Mouse (Mus musculus): ENCODE results near the gene Rps6kl1. TPM values are rescaled to one million over a fixed set of nuclear protein-coding genes. Genes with fewer than 3 reads are reported as not detected.

Gene Rps6kl1
- total and polyA plus RNA-seq, 2 experiments, result 0.28 to 0.48 TPM

DNA sequence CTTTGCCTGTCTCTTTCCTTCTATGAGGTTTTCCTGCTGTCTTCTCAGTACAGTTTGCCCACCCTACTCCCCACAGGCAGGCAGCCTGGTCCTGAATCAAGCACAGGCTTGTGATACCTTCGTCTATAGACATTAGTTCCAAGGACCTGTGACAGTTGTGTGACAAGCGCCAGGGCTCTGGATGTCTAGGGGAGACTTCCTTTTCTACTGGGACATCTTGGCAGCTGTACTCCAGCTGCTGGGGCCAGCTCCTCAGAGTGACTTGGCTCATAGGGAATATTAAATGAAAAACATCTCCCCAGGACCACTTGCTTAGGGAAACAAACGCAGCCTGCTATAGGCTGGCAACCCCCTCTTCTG lies 19.9 kb upstream of the Rps6kl1 start:
- DNase-seq (ENCODE audit: extremely low read depth, low read depth, low spot score), result no peak
- no peaks in the 10 kb centered on the region for H3K36me3 ChIP-seq (ENCODE audit: control insufficient read depth, insufficient read depth, low read length)
- WGBS, result 83% methylated on average over 3 of the region's 3 CpGs
- H3K9ac ChIP-seq (ENCODE audit: low read depth, low read length), result no peak overlapping the region
- H3K27ac ChIP-seq (replicated peaks; ENCODE audit: insufficient read depth, low read depth, low read length), result no peak overlapping the region
- H3K4me3 ChIP-seq (ENCODE audit: insufficient read depth, low read depth, low read length), result no peak overlapping the region
- no peaks in the 10 kb centered on the region for H3K27me3 ChIP-seq (ENCODE audit: control insufficient read depth, insufficient read depth, low read length)
- TF ChIP-seq POLR2A (IDR thresholded peaks at IDR 0.05; ENCODE audit: extremely low read depth, insufficient read depth, low read length) (no peak), CTCF (IDR thresholded peaks at IDR 0.05; ENCODE audit: low read depth, low read length) (no peak)
- H3K79me2 ChIP-seq (ENCODE audit: control insufficient read depth, insufficient read depth, low read length), result no peaks in the 10 kb centered on the region
- peaks cover 2% of the 10 kb centered on the region; the same call in 1 of the 2 replicates for H3K4me1 ChIP-seq (ENCODE audit: control insufficient read depth, insufficient read depth, low read length)

- Histone ChIP-seq H3K36me3 (ENCODE audit: control insufficient read depth, insufficient read depth, low read length) (no peaks in the 10 kb centered on the region), H3K4me1 (ENCODE audit: control insufficient read depth, insufficient read depth, low read length) (peaks cover 2% of the 10 kb centered on the region; the same call in 1 of the 2 replicates), H3K27ac (replicated peaks; ENCODE audit: insufficient read depth, low read depth, low read length) (no peak overlapping the region), H3K9ac (ENCODE audit: low read depth, low read length) (no peak overlapping the region), H3K27me3 (ENCODE audit: control insufficient read depth, insufficient read depth, low read length) (no peaks in the 10 kb centered on the region), H3K4me3 (ENCODE audit: insufficient read depth, low read depth, low read length) (no peak overlapping the region), H3K79me2 (ENCODE audit: control insufficient read depth, insufficient read depth, low read length) (no peaks in the 10 kb centered on the region)
- TF ChIP-seq CTCF (IDR thresholded peaks at IDR 0.05; ENCODE audit: low read depth, low read length) (no peak), POLR2A (IDR thresholded peaks at IDR 0.05; ENCODE audit: extremely low read depth, insufficient read depth, low read length) (no peak)
- 78% methylated on average over 11 of the region's 11 CpGs for WGBS
- DNase-seq (ENCODE audit: extremely low read depth, low read depth, low spot score), result peak; percentile 85
Measured at GRCm38 (mm10) chr12:85170284-85170947, 19.4 kb upstream of the Rps6kl1 start.

- no peak overlapping the region for H3K27ac ChIP-seq (replicated peaks; ENCODE audit: insufficient read depth, low read depth, low read length)
- DNase-seq (ENCODE audit: extremely low read depth, low read depth, low spot score), result no peak
- H3K27me3 ChIP-seq (ENCODE audit: control insufficient read depth, insufficient read depth, low read length), result no peaks in the 10 kb centered on the region
- TF ChIP-seq CTCF (IDR thresholded peaks at IDR 0.05; ENCODE audit: low read depth, low read length) (no peak), POLR2A (IDR thresholded peaks at IDR 0.05; ENCODE audit: extremely low read depth, insufficient read depth, low read length) (no peak)
- H3K79me2 ChIP-seq (ENCODE audit: control insufficient read depth, insufficient read depth, low read length), result no peaks in the 10 kb centered on the region
- H3K4me1 ChIP-seq (ENCODE audit: control insufficient read depth, insufficient read depth, low read length), result peaks cover 2% of the 10 kb centered on the region; the same call in 1 of the 2 replicates
- H3K4me3 ChIP-seq (ENCODE audit: insufficient read depth, low read depth, low read length), result no peak overlapping the region
- H3K9ac ChIP-seq (ENCODE audit: low read depth, low read length), result no peak overlapping the region
- 77% methylated on average over 3 of the region's 3 CpGs for WGBS
- no peaks in the 10 kb centered on the region for H3K36me3 ChIP-seq (ENCODE audit: control insufficient read depth, insufficient read depth, low read length)
Measured at GRCm38 (mm10) chr12:85169877-85170276, 18.8 kb upstream of the Rps6kl1 start.

GRCm38 (mm10) chr12:85169117-85169858 lies 18.2 kb upstream of the Rps6kl1 start:
- Histone ChIP-seq H3K27ac (replicated peaks; ENCODE audit: insufficient read depth, low read depth, low read length) (no peak overlapping the region), H3K9ac (ENCODE audit: low read depth, low read length) (no peak overlapping the region), H3K4me1 (ENCODE audit: control insufficient read depth, insufficient read depth, low read length) (peaks cover 2% of the 10 kb centered on the region; the same call in 1 of the 2 replicates), H3K27me3 (ENCODE audit: control insufficient read depth, insufficient read depth, low read length) (no peaks in the 10 kb centered on the region), H3K4me3 (ENCODE audit: insufficient read depth, low read depth, low read length) (no peak overlapping the region), H3K79me2 (ENCODE audit: control insufficient read depth, insufficient read depth, low read length) (no peaks in the 10 kb centered on the region), H3K36me3 (ENCODE audit: control insufficient read depth, insufficient read depth, low read length) (no peaks in the 10 kb centered on the region)
- TF ChIP-seq CTCF (IDR thresholded peaks at IDR 0.05; ENCODE audit: low read depth, low read length) (peak; percentile 90), POLR2A (IDR thresholded peaks at IDR 0.05; ENCODE audit: extremely low read depth, insufficient read depth, low read length) (no peak)
- DNase-seq (ENCODE audit: extremely low read depth, low read depth, low spot score), result peak; percentile 20
- WGBS, result 25% methylated on average over 27 of the region's 27 CpGs

DNA sequence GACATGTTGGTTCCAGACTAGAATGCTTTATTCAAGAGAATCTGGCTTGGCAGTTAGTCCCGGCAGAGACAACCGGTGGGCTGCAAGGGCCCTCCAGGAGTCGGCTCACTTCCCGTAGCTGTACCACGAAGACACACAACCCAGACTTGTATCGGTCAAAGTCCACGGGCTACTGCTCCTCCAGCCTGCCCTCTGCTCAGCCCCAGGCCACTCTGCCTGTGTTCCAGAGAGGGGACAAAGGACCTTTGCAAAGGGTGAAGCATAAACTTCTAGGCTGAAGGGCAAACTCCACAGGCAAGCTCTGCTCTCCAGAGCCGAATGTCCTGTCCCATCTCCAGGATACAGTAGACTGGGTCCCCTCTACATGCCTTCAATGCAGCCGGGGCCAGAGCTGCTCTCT lies 15.6 kb upstream of the Rps6kl1 start:
- no peaks in the 10 kb centered on the region for H3K36me3 ChIP-seq (ENCODE audit: control insufficient read depth, insufficient read depth, low read length)
- no peak overlapping the region for H3K27ac ChIP-seq (replicated peaks; ENCODE audit: insufficient read depth, low read depth, low read length)
- TF ChIP-seq CTCF (IDR thresholded peaks at IDR 0.05; ENCODE audit: low read depth, low read length) (no peak), POLR2A (IDR thresholded peaks at IDR 0.05; ENCODE audit: extremely low read depth, insufficient read depth, low read length) (no peak)
- no peak overlapping the region for H3K9ac ChIP-seq (ENCODE audit: low read depth, low read length)
- no peak overlapping the region for H3K4me3 ChIP-seq (ENCODE audit: insufficient read depth, low read depth, low read length)
- H3K27me3 ChIP-seq (ENCODE audit: control insufficient read depth, insufficient read depth, low read length), result no peaks in the 10 kb centered on the region
- no peaks in the 10 kb centered on the region for H3K79me2 ChIP-seq (ENCODE audit: control insufficient read depth, insufficient read depth, low read length)
- 77% methylated on average over 9 of the region's 9 CpGs for WGBS
- no peak for DNase-seq (ENCODE audit: extremely low read depth, low read depth, low spot score)
- peaks cover 2% of the 10 kb centered on the region; the same call in 1 of the 2 replicates for H3K4me1 ChIP-seq (ENCODE audit: control insufficient read depth, insufficient read depth, low read length)

DNA sequence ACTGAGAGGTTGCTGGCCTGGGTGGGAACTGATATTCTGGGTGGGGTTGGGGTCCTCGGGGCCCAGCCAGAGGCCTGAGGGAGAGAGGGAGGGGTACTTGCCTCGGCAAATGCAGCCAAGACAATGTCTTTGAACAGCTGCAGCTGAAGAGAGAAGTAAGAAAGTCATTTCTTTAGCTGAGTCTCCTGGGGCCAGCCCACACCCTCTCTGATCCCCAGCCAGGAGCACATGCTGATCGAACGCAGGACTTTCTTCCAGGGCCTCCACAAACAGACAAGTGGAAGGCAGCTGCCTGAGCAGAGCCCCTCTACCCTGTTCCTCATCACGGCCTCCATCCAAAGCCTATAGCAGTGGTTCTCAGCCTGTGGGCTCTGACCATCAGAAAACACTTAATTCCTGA lies 13.9 kb upstream of the Rps6kl1 start:
- H3K36me3 ChIP-seq (ENCODE audit: control insufficient read depth, insufficient read depth, low read length), result no peaks in the 10 kb centered on the region
- WGBS, result 96% methylated on average over 5 of the region's 5 CpGs
- no peak for TF ChIP-seq POLR2A (IDR thresholded peaks at IDR 0.05; ENCODE audit: extremely low read depth, insufficient read depth, low read length)
- TF ChIP-seq CTCF (IDR thresholded peaks at IDR 0.05; ENCODE audit: low read depth, low read length), result no peak
- H3K4me3 ChIP-seq (ENCODE audit: insufficient read depth, low read depth, low read length), result no peak overlapping the region
- H3K79me2 ChIP-seq (ENCODE audit: control insufficient read depth, insufficient read depth, low read length), result no peaks in the 10 kb centered on the region
- no peak overlapping the region for H3K9ac ChIP-seq (ENCODE audit: low read depth, low read length)
- H3K27ac ChIP-seq (replicated peaks; ENCODE audit: insufficient read depth, low read depth, low read length), result no peak overlapping the region
- DNase-seq (ENCODE audit: extremely low read depth, low read depth, low spot score), result no peak
- peaks cover under 1% of the 10 kb centered on the region; the same call in 1 of the 2 replicates for H3K4me1 ChIP-seq (ENCODE audit: control insufficient read depth, insufficient read depth, low read length)
- no peaks in the 10 kb centered on the region for H3K27me3 ChIP-seq (ENCODE audit: control insufficient read depth, insufficient read depth, low read length)

Data from liver, adult 2 months (tissue).